Mouse (Mus musculus) ES-E14 (cell line): ENCODE results near the gene Ppp1r26.
"Not testable (repeated sequence)": the region's sequence is repeated elsewhere in the genome, so short reads cannot be mapped to it uniquely, and the experiment has no call there.

Experiments used
- HCFC1 ChIP-seq: IDR thresholded peaks from 2 replicates; pipeline ENCODE4 v1.6.1; 2012; ENCODE audit warnings: low read length, inconsistent platforms, borderline replicate concordance; ENCODE audit not compliant: insufficient read depth
- MAFK ChIP-seq: IDR thresholded peaks from 2 replicates; pipeline ENCODE4 v1.6.1; 2014; ENCODE audit warnings: mild to moderate bottlenecking, low read depth, low read length, inconsistent platforms; ENCODE audit not compliant: insufficient read depth
- ZNF384 ChIP-seq: IDR thresholded peaks from 2 replicates; pipeline ENCODE4 v1.6.1; 2012; ENCODE audit warnings: low read depth, low read length, inconsistent platforms

DNA sequence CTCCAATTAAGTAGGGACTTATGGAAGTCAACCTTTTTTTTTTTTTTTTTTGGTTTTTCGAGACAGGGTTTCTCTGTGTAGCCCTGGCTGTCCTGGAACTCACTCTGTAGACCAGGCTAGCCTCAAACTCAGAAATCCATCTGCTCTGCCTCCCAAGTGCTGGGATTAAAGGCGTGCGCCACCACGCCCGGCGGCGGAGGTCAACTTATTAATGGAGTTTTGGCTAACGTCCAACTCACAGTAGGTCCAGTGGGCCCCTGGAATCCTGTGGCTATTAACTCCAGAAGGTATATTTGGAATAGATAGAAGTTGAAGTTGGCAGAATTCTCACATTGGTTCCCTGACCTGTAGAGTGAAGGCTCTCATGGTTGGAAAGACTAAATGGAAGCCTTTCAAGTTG, 25.4 kb downstream of the Ppp1r26 start:
- TF ChIP-seq HCFC1, MAFK, ZNF384: not testable (repeated sequence)
